Mouse (Mus musculus) olfactory bulb, adult 2 months (tissue): ENCODE measurements around the gene Gpr107.

Experiments used
- CTCF ChIP-seq: fragments of 200-500 bp; IDR thresholded peaks from 2 replicates; pipeline ENCODE4 v1.5.1; 2012; ENCODE audit warnings: low read depth, mild to moderate bottlenecking, low read length, moderate library complexity; ENCODE audit not compliant: insufficient read depth
- POLR2A ChIP-seq: fragments of 200-500 bp; IDR thresholded peaks from 2 replicates; pipeline ENCODE4 v1.6.1; 2012; ENCODE audit warnings: mild to moderate bottlenecking, low read depth, low read length, moderate library complexity; ENCODE audit not compliant: insufficient read depth

- TF ChIP-seq POLR2A (no peak), CTCF (no peak)
Measured at GRCm38 (mm10) chr2:31263746-31264378, 111.7 kb downstream of the Gpr107 start.
